Mouse (Mus musculus): ENCODE measurements around the gene Mapk1ip1l.

- TF ChIP-seq CTCF (IDR thresholded peaks at IDR 0.05; ENCODE audit: low read depth, low read length) (no peak), POLR2A (IDR thresholded peaks at IDR 0.05; ENCODE audit: extremely low read depth, insufficient read depth, low read length) (no peak)
Measured at GRCm38 (mm10) chr14:47307669-47308068, 9.6 kb downstream of the Mapk1ip1l start.
